Mouse (Mus musculus) G1E-ER4 (cell line): ENCODE data around the gene Gm32687. TPM values are rescaled to one million over a fixed set of nuclear protein-coding genes. Genes with fewer than 3 reads are reported as not detected.
"Not testable (repeated sequence)": the region's sequence is repeated elsewhere in the genome, so short reads cannot be mapped to it uniquely, and the experiment has no call there.

Source experiments
- GATA1 ChIP-seq: IDR thresholded peaks from one replicate; pipeline ENCODE4 v1.8.0; 2012; ENCODE audit warnings: low read length, inconsistent platforms
- polyA plus RNA-seq: library from polyadenylated mRNA; stranded (reverse); fragments of >175 nt; gene quantifications from 2 replicates; pipeline ENCODE4 v1.2.3, GENCODE M21; 2012

The Gm32687 gene
- not detected in 2 replicates for polyA plus RNA-seq

GRCm38 (mm10) chr10:81863409-81864407 is at the start of gene Gm32687:
Gm32687 (plus strand) TSS chr10:81863934.
- TF ChIP-seq GATA1 = not testable (repeated sequence)

DNA sequence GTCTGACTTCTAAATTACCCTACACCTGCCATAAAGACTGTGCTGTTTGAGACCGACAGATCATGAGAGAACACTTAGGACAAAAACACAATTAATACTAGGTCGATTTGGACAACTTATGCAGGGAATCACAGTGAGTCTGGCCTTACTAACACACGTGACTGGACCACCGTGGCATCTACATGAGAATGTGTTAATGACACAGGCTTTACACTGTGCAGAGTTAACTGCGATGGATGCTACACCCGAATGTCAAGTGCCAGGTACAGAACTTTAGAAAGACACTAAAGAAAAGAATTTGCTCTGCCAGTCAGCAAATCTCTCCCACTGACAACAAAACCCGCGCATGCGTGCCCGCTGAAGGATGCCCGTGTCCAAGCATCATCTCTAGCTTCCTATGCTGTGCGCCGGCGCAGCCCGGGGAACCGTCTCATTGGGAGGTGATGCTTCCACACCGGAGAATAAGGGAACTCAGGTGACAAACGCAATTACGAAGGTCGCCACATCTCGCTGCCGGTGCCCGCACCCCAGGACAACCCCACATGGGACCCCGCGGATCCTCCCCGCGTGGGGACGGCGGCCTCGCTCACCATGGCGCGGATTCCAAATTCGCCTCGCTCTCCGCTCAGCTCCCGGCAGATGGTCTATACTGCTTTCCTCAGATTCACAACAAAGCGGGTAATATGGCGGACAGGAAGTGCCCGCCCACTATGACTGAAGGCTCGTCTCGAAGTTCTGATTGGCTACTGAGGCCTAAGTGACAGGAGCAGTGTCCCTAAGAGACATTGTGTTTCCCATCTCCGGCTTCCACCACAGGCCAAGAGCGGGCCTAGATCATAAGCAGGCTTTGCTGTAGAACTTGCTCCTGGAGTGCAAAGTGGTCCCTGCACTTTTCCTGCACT is 66.4 kb downstream of the Gm32687 start, which contains the start of gene Zfp781:
TSS of gene Zfp781 (minus strand) at position 639 of the 902 bp plus-strand sequence.
- TF ChIP-seq GATA1 = not testable (repeated sequence)

Other genes with a start within 250 kb of the Gm32687 start
- gene Sirt6, start 236.1 kb upstream of the Gm32687 start, polyA plus RNA-seq = 100 and 118 TPM in 2 replicates
- gene Ankrd24, start 235.4 kb upstream of the Gm32687 start, polyA plus RNA-seq = 7.1 and 8.6 TPM in 2 replicates
- 0.18 and 0.19 TPM in 2 replicates for gene Gm10778, start 214.9 kb upstream of the Gm32687 start, polyA plus RNA-seq
- gene Zfp433, start 159.1 kb upstream of the Gm32687 start, polyA plus RNA-seq = 0.28 and 0.37 TPM in 2 replicates
- not detected in 2 replicates for gene Gm3055, start 92.8 kb upstream of the Gm32687 start, polyA plus RNA-seq
- not detected in 2 replicates for gene Gm4767, start 51.7 kb upstream of the Gm32687 start, polyA plus RNA-seq
- gene Zfp781, start 66.5 kb downstream of the Gm32687 start, polyA plus RNA-seq = 0.11 and 0.16 TPM in 2 replicates
- 0.21 and 0.24 TPM in 2 replicates for gene Zfp873, start 184.2 kb downstream of the Gm32687 start, polyA plus RNA-seq
- 0.06 and 0.15 TPM in 2 replicates for gene BC024063, start 219.4 kb downstream of the Gm32687 start, polyA plus RNA-seq